Mouse (Mus musculus) forebrain, embryonic 16.5 days (tissue): ENCODE measurements around the gene Nxf2. TPM values are rescaled to one million over a fixed set of nuclear protein-coding genes. Genes with fewer than 3 reads are reported as not detected.

Experiments
- ATAC-seq: fragments of 200-750 bp; cut with Nextera tagmentation; 2 replicates; pipeline ENCODE4 v1.8.0; 2017; ENCODE audit warnings: mild to moderate bottlenecking, moderate library complexity
- H3K27ac ChIP-seq: fragments of 300-500 bp; sonication (generic); 2 replicates; pipeline ENCODE4 v1.5.1; 2014; ENCODE audit warnings: low read length, control low read depth
- H3K27me3 ChIP-seq: fragments of 300-500 bp; sonication (generic); replicated peaks from 2 replicates; pipeline ENCODE4 v1.6.1; 2014; ENCODE audit warnings: low read length; ENCODE audit not compliant: control insufficient read depth, insufficient read depth
- H3K36me3 ChIP-seq: fragments of 300-500 bp; sonication (generic); 2 replicates; pipeline ENCODE4 v1.6.1; 2014; ENCODE audit not compliant: control insufficient read depth, insufficient read depth
- H3K4me1 ChIP-seq: fragments of 300-500 bp; sonication (generic); replicated peaks from 2 replicates; pipeline ENCODE4 v1.6.1; 2014; ENCODE audit warnings: low read length; ENCODE audit not compliant: control insufficient read depth, insufficient read depth
- H3K4me2 ChIP-seq: fragments of 300-500 bp; sonication (generic); 2 replicates; pipeline ENCODE4 v1.6.1; 2014; ENCODE audit warnings: mild to moderate bottlenecking, low read length, control low read depth
- H3K4me3 ChIP-seq: fragments of 300-500 bp; sonication (generic); replicated peaks from 2 replicates; pipeline ENCODE4 v1.5.1; 2014; ENCODE audit warnings: mild to moderate bottlenecking, low read length, control low read depth
- H3K9ac ChIP-seq: fragments of 300-500 bp; sonication (generic); replicated peaks from 2 replicates; pipeline ENCODE4 v1.6.1; 2014; ENCODE audit warnings: low read depth, low read length, control low read depth
- H3K9me3 ChIP-seq: fragments of 300-500 bp; sonication (generic); 2 replicates; pipeline ENCODE4 v1.6.1; 2016; ENCODE audit warnings: low read length; ENCODE audit not compliant: control insufficient read depth
- WGBS: fragments of 180-500 bp; shearing (Covaris S2); extraction: QIAGEN DNeasy Blood & Tissue Kit; methylation state at CpG from one replicate; pipeline ENCODE4 v1.1.7; 2014; 5-methylcytosine and 5-hydroxymethylcytosine counted together
- polyA plus RNA-seq: library from polyadenylated mRNA; unstranded; fragments of >200 nt; fragmentation: Nextera tagmentation; extraction: Ambion mirVana; gene quantifications from 2 replicates; pipeline ENCODE4 v1.2.1, GENCODE M21; 2015

Nxf2 gene
- polyA plus RNA-seq, result 0.18 and 0.22 TPM in 2 replicates

DNA sequence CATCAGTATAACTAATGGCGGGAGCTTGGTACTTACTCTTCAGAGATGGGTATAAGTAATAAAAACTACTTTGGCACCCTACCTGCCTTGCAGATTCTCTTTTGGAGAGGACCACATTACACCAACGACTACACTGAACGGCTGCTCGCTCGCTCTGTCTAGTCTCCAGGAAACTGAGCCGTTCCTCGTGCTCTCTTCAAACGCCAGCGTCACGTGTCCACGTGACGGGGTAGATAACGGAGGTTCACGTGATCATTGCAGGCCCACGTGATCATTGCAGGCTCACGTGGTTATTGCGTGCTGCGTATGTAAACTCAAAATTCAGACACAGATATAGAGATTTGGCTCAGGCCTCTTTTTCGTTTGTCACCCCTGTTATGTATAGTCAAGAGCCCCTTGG is at the start of gene Nxf2:
TSS of gene Nxf2 (minus strand) at position 209 of the 400 bp plus-strand sequence.
- Histone ChIP-seq H3K9me3 (no peaks in the 10 kb centered on the region), H3K4me1 (no peaks in the 10 kb centered on the region), H3K9ac (peak within 1 kb of the TSS; percentile 29; the same call in 1 of the 2 replicates), H3K4me2 (peak within 1 kb of the TSS; percentile 48), H3K4me3 (peak within 1 kb of the TSS; percentile 38), H3K27ac (no peak within 1 kb of the TSS), H3K36me3 (no peaks in the 10 kb centered on the region), H3K27me3 (no peaks in the 10 kb centered on the region)
- ATAC-seq, result no peak
- 90% methylated on average over 19 of the region's 19 CpGs for WGBS

DNA sequence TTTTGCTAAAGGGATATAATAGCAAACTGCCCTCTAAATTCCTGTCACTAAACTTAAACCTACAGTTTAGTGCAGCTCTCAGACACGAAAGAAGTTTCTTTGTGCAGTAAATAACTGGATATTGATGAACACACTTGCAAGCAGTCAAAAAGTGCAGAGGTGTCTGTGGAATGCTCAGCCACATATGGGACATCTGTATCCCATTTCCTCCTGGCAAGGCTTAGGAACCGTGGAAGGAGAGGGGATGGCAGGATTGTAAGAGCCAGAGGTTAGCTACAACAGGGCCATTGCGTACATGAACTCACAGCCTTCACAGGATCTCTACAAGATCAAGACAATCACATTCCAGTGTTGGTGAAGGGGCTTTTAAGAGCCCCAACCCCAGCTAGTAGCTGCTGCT is 46.8 kb upstream of the Nxf2 start:
- 66% methylated on average over 3 of the region's 3 CpGs for WGBS
- ATAC-seq, result no peak
- H3K9ac ChIP-seq, result no peak overlapping the region

DNA sequence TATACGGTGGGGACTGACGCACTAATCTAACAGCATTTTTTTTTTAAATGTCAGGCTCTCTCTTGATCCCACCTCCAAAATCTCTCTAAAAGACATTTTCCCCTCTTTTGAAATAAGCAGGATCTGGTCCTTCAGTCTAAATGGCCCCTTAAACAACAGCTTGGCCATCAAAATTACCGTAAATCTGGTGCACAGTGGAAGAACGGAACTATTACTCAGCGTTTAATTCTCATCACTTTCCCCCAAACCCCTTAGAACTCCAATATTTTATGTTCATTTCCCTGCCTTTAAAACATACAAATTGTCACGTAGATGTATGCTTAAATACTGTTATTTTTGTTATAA is 44.9 kb upstream of the Nxf2 start:
- Histone ChIP-seq H3K4me3 (peak overlapping the region; percentile 65), H3K9me3 (no peaks in the 10 kb centered on the region), H3K4me2 (peak overlapping the region; percentile 44), H3K9ac (peak overlapping the region; percentile 6; the same call in 1 of the 2 replicates), H3K27ac (peak overlapping the region; percentile 43), H3K27me3 (no peaks in the 10 kb centered on the region), H3K4me1 (no peaks in the 10 kb centered on the region), H3K36me3 (no peaks in the 10 kb centered on the region)
- 34% methylated on average over 6 of the region's 6 CpGs for WGBS
- peak; percentile 32 for ATAC-seq

More for the DNA sequence above, 46.8 kb upstream of the Nxf2 start:
- Histone ChIP-seq H3K27me3 (no peaks in the 10 kb centered on the region), H3K4me1 (no peaks in the 10 kb centered on the region), H3K4me2 (no peak overlapping the region), H3K27ac (no peak overlapping the region), H3K36me3 (no peaks in the 10 kb centered on the region), H3K9me3 (no peaks in the 10 kb centered on the region), H3K4me3 (no peak overlapping the region)

DNA sequence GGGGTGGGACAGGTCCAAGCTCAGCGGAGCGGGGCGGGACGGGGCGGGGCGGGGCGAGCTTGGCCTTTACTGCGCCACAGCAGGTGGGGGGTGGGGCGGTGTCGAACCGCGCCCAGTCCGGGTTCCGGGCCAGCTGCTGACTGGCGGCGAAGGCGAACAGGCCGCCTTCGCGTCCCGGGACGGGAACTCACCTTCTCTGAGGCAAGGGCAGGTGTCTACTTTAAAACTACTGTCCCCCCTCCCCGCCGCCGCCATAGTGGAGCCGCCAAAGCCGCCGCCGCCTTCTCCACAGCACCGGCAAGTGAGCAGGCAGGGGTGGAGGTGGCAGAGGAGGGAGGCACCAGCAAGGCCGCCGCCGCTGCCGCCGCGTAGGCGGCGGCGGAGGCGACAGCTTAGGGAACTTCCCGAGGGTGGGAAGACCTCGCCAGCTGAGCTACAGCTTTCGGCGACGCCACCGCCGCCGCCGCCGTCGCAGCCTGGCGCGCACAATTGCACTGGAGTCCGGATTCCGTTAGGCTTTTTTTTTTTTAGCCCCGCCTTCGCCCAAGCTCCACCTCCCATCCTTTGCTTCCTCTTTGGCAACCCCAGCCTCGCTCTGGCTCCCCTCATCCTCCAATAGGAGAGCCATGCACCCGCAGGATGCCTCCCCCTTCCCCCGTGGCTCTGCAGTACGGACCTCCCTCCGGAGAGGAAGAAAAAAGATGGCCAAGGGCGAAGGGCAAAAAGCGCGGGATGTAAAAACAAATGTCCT is 44.3 kb upstream of the Nxf2 start, which contains the start of gene Zmat1:
TSS of gene Zmat1 (minus strand) at position 490 of the 751 bp plus-strand sequence.
- Histone ChIP-seq H3K4me2 (peak within 1 kb of the TSS; percentile 52), H3K9ac (peak within 1 kb of the TSS; percentile 79), H3K27ac (peak within 1 kb of the TSS; percentile 94), H3K4me3 (peak within 1 kb of the TSS; percentile 65), H3K27me3 (no peaks in the 10 kb centered on the region), H3K9me3 (no peaks in the 10 kb centered on the region), H3K4me1 (no peaks in the 10 kb centered on the region), H3K36me3 (no peaks in the 10 kb centered on the region)
- WGBS, result 14% methylated on average over 44 of the region's 65 CpGs
- peak; percentile 100 for ATAC-seq

DNA sequence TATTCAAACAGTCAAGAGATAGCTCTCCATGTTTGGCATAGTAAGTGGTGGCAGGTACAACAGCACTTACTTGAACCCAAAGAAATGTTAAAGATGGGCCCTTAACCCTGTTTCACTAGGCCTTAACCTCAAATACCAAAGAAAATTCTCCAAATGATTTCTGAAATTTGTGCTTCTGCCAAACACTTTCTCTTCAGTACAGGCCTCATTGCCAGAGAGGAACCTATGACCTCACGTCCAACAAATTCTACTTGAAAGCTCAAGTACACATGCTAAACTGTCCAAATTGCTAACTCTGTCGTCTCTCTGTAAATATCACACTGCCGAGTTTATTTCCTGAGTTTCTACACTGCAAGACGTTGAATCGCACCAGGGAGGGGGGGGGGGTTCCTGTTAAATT is 43.5 kb upstream of the Nxf2 start:
- WGBS, result 17% methylated on average over 4 of the region's 5 CpGs

DNA sequence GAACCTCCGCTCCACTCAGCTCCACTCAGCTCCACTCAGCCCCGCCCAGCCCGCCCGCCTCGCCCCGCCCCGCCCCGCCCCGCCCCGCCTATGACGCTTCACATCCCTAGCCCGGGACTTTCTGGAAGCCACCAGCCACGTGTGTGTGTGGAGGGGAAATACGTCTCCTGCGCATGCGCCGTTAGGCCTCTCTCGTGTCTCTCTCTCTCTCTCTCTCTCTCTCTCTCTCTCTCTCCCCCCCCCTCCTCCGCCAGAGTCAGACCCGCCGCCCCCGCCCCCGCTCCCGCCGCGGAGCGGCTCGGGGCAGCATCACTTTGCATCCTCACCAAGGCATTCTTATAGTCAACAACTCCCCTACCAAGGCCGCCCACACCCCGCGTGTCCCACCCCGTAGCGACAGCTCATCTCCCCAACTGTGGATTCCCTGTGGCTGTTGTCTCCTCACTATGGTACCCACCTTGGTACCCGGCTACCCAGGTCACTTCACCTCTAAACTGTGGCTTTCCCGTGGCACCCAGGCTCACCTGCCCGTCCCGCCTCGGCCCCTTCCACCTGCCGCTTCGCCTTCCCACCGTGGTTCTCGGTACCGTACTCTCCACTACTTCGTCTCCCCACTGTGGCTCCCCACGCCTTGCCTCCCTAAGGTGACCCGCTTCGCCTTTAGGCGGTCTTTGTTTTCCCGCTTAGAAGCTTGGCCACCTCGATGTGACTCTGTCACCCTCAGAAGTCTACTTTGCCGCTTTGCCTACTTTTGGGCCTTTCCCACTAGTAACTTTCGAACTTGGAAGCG is 1.1 kb downstream of the Nxf2 start:
- Histone ChIP-seq H3K36me3 (no peaks in the 10 kb centered on the region), H3K4me3 (peak overlapping the region; percentile 38), H3K4me1 (no peaks in the 10 kb centered on the region), H3K4me2 (peak overlapping the region; percentile 48), H3K9me3 (no peaks in the 10 kb centered on the region), H3K9ac (peak overlapping the region; percentile 29; the same call in 1 of the 2 replicates), H3K27ac (no peak overlapping the region), H3K27me3 (no peaks in the 10 kb centered on the region)
- peak; percentile 96 for ATAC-seq
- 61% methylated on average over 32 of the region's 53 CpGs for WGBS

More for the DNA sequence above, 43.5 kb upstream of the Nxf2 start:
- H3K27ac ChIP-seq, result no peak overlapping the region
- ATAC-seq, result no peak
- peak overlapping the region; percentile 65 for H3K4me3 ChIP-seq
- no peaks in the 10 kb centered on the region for H3K27me3 ChIP-seq
- H3K36me3 ChIP-seq, result no peaks in the 10 kb centered on the region
- no peaks in the 10 kb centered on the region for H3K9me3 ChIP-seq
- peak overlapping the region; percentile 52 for H3K4me2 ChIP-seq
- H3K4me1 ChIP-seq, result no peaks in the 10 kb centered on the region
- no peak overlapping the region for H3K9ac ChIP-seq

DNA sequence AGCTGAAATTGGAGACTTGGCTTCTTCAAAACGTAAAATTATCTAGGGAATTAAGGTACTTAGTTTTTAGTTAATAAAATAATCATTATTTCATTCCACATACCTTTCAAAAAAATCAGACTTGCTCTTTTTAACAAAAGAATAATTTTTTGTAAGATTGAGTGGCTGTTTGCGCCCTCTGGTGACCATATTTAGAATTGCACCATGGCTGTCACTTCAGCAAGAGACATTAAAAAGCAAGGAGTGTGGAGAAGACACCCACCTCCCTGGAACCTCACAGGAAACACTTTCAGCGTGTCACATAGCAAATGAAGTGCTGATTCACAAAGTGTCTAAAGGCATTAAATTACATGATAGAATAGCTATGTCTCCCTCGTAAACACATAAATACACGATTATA is 34.2 kb downstream of the Nxf2 start:
- ATAC-seq, result no peak
- H3K27ac ChIP-seq, result no peak overlapping the region
- H3K36me3 ChIP-seq, result no peaks in the 10 kb centered on the region
- H3K27me3 ChIP-seq, result no peaks in the 10 kb centered on the region
- H3K9me3 ChIP-seq, result no peaks in the 10 kb centered on the region
- no peak overlapping the region for H3K9ac ChIP-seq
- H3K4me3 ChIP-seq, result no peak overlapping the region
- no peak overlapping the region for H3K4me2 ChIP-seq
- 38% methylated on average over 5 of the region's 5 CpGs for WGBS
- H3K4me1 ChIP-seq, result no peaks in the 10 kb centered on the region

DNA sequence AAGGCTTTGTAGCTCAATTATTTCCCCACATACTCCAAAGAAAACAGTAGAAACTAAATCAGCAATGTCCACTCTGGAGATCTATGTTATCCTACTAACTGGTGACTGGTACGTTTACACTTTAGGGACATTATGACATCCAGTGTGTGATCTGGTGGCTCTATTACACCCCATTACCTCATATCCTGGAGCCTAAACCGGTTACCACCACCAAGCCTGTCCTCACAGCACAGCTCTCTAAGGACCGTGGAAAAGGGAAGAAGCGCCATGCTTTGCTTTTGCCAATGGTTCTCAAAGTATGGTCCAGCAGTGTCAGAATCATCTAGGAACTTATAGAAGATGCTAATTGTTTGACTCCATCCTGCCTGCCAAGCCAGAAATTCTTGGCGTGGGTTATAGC is 34.6 kb downstream of the Nxf2 start:
- no peak for ATAC-seq
- Histone ChIP-seq H3K4me2 (no peak overlapping the region), H3K9ac (no peak overlapping the region), H3K27ac (no peak overlapping the region), H3K36me3 (no peaks in the 10 kb centered on the region), H3K27me3 (no peaks in the 10 kb centered on the region), H3K4me3 (no peak overlapping the region), H3K9me3 (no peaks in the 10 kb centered on the region), H3K4me1 (no peaks in the 10 kb centered on the region)
- 82% methylated on average over 5 of the region's 5 CpGs for WGBS

DNA sequence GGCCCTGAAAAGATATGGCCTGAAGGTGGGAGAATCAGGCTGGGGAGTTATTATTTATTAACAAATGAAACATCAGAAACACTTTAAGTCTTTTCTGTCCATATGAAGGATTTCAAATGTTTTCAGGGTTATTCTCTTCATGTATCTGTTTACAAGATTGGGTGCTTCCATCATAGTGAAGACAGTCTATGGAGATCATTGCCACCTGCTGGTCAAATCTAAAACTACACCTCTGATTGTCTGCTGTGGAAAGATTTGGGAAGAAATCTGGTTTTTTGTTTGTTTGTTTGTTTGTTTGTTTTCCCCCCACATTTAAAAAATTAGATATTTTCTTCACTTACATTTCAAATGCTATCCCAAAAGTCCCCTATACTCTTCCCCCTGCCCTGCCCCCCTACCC is 39.5 kb downstream of the Nxf2 start:
- H3K4me3 ChIP-seq, result no peak overlapping the region
- H3K9me3 ChIP-seq, result no peaks in the 10 kb centered on the region
- no peak overlapping the region for H3K27ac ChIP-seq
- no peak for ATAC-seq
- no peaks in the 10 kb centered on the region for H3K36me3 ChIP-seq
- no peaks in the 10 kb centered on the region for H3K4me1 ChIP-seq
- no peaks in the 10 kb centered on the region for H3K27me3 ChIP-seq
- no peak overlapping the region for H3K4me2 ChIP-seq
- no peak overlapping the region for H3K9ac ChIP-seq
